Comparison of ENCODE assay signal across 14 mouse cellular contexts in the genomic region with DNA sequence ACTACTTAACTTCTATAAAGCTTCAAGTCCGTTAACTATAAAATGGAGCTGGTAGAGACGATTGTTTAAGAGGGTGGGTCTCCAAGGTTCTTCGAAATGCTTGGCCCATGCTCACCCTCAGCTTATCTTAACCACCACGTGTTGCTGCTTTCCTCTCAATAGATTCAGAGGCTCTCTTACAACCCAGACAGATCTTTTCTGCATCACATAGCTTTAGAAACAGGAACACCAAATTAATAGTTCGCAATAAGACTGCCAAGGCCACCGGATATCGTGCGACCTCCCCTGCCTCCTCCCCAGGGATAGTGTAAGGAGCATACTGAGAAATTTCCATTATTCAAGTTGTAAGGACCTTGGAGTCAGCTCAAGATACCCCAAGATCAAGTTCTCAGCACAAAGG.
DNase-seq lines count a peak whose midpoint lies in the region; ATAC-seq and TF ChIP-seq lines count a peak whose summit lies in the region.
"Had no signal": no experiment of that assay in that cellular context is flagged by ENCODE, and none has a peak within 500 bp of the region (broad histone marks: within the 10 kb centered on the region; RNA-seq: fewer than 3 reads in every experiment).

No protein-coding gene starts in this region.

- peak overlapping the region; percentile 63 for H3K27ac ChIP-seq in gastrocnemius, adult 2 months
- H3K27ac ChIP-seq in kidney, postnatal 0 days: no peak overlapping the region; the same call in 1 of the 2 replicates
- H3K27ac ChIP-seq in kidney, embryonic 16.5 days (ENCODE audit: low read length): no peak overlapping the region
- 0 out of 2 replicates have a peak overlapping the region, but pooled peaks have one; percentile 0 for H3K27ac ChIP-seq in limb, embryonic 13.5 days
- peak overlapping the region; percentile 86; the same call in 1 of the 2 replicates for H3K27ac ChIP-seq in liver, postnatal 0 days (ENCODE audit: low read depth)
- H3K27ac ChIP-seq: layer of hippocampus, adult 2 months; left cerebral cortex, adult 2 months had no signal

- no peak for ATAC-seq in kidney, postnatal 0 days (replicated peaks; ENCODE audit: low FRiP score, low read depth)
- ATAC-seq in kidney, embryonic 16.5 days (ENCODE audit: low FRiP score, low TSS enrichment): no peak
- ATAC-seq in limb, embryonic 13.5 days (ENCODE audit: low FRiP score, low read depth): no peak
- no peak for ATAC-seq in liver, postnatal 0 days
- ATAC-seq: forebrain, postnatal 0 days had no signal

- peaks cover 22% of the 10 kb centered on the region; the same call in 1 of the 2 replicates for H3K4me1 ChIP-seq in kidney, postnatal 0 days (replicated peaks; ENCODE audit: insufficient read depth, low read length)
- peaks cover 25% of the 10 kb centered on the region for H3K4me1 ChIP-seq in kidney, embryonic 16.5 days (ENCODE audit: insufficient read depth, low read length)
- H3K4me1 ChIP-seq in limb, embryonic 13.5 days: peaks cover 56% of the 10 kb centered on the region
- H3K4me1 ChIP-seq in liver, postnatal 0 days (ENCODE audit: insufficient read depth): peaks cover 43% of the 10 kb centered on the region

- H3K4me3 ChIP-seq in gastrocnemius, adult 2 months: no peak overlapping the region
- no peak overlapping the region for H3K4me3 ChIP-seq in kidney, postnatal 0 days (replicated peaks; ENCODE audit: low read depth, low read length)
- no peak overlapping the region for H3K4me3 ChIP-seq in kidney, embryonic 16.5 days (ENCODE audit: low read length)
- no peak overlapping the region for H3K4me3 ChIP-seq in limb, embryonic 13.5 days
- H3K4me3 ChIP-seq in liver, postnatal 0 days (ENCODE audit: low read depth, low read length): no peak overlapping the region
- H3K4me3 ChIP-seq: erythroblast, embryonic 14.5 days; layer of hippocampus, adult 2 months; left cerebral cortex, adult 2 months had no signal

- TF ChIP-seq EP300 in liver, postnatal 0 days (IDR thresholded peaks at IDR 0.05; ENCODE audit: low read depth): peak; percentile 67

- no peaks in the 10 kb centered on the region for H3K9me3 ChIP-seq in kidney, postnatal 0 days (replicated peaks; ENCODE audit: low read length)
- no peaks in the 10 kb centered on the region for H3K9me3 ChIP-seq in kidney, embryonic 16.5 days (ENCODE audit: low read length)
- no peaks in the 10 kb centered on the region for H3K9me3 ChIP-seq in limb, embryonic 13.5 days
- no peaks in the 10 kb centered on the region for H3K9me3 ChIP-seq in liver, postnatal 0 days (ENCODE audit: low read length)

- no peak for DNase-seq in gastrocnemius, adult 2 months
- no peak for DNase-seq in gastrocnemius, postnatal 25 days
- DNase-seq in kidney, postnatal 0 days (ENCODE audit: low spot score): peak; percentile 44
- DNase-seq in liver, postnatal 0 days: no peak
- no peak for DNase-seq in left cerebral cortex, postnatal 25 days (ENCODE audit: low spot score in 2 of 2)
- no peak for DNase-seq in layer of hippocampus, adult 11-12 months (ENCODE audit: low spot score)
- DNase-seq: cerebellum, postnatal 14 days; forebrain, postnatal 0 days had no signal

- H3K36me3 ChIP-seq in kidney, postnatal 0 days (ENCODE audit: insufficient read depth, low read length): no peaks in the 10 kb centered on the region
- H3K36me3 ChIP-seq in kidney, embryonic 16.5 days (ENCODE audit: insufficient read depth, low read length): no peaks in the 10 kb centered on the region
- H3K36me3 ChIP-seq in limb, embryonic 13.5 days: no peaks in the 10 kb centered on the region
- H3K36me3 ChIP-seq in liver, postnatal 0 days (replicated peaks; ENCODE audit: insufficient read depth, low read length): no peaks in the 10 kb centered on the region

- H3K4me2 ChIP-seq in kidney, postnatal 0 days (ENCODE audit: low read length): no peak overlapping the region
- H3K4me2 ChIP-seq in kidney, embryonic 16.5 days (replicated peaks; ENCODE audit: low read depth, low read length): no peak overlapping the region
- H3K4me2 ChIP-seq in limb, embryonic 13.5 days (replicated peaks): peak overlapping the region; percentile 31; the same call in 1 of the 2 replicates
- H3K4me2 ChIP-seq in liver, postnatal 0 days (ENCODE audit: low read depth, low read length): no peak overlapping the region
- H3K4me2 ChIP-seq: midbrain, embryonic 11.5 days had no signal

- intact Hi-C loops in gastrocnemius, adult 2 months (cut with DNase I): no loop called here
- intact Hi-C loops in left cerebral cortex, postnatal 25 days (cut with DNase I): no loop called here

- no peaks in the 10 kb centered on the region for H3K27me3 ChIP-seq in kidney, postnatal 0 days (ENCODE audit: insufficient read depth, low read length)
- H3K27me3 ChIP-seq in kidney, embryonic 16.5 days (ENCODE audit: insufficient read depth, low read length): no peaks in the 10 kb centered on the region
- H3K27me3 ChIP-seq in limb, embryonic 13.5 days: no peaks in the 10 kb centered on the region
- H3K27me3 ChIP-seq in liver, postnatal 0 days (ENCODE audit: insufficient read depth, low read length): no peaks in the 10 kb centered on the region

- H3K9ac ChIP-seq in kidney, postnatal 0 days (ENCODE audit: low read depth, low read length): no peak overlapping the region
- no peak overlapping the region for H3K9ac ChIP-seq in kidney, embryonic 16.5 days (replicated peaks; ENCODE audit: low read length)
- H3K9ac ChIP-seq in limb, embryonic 13.5 days: no peak overlapping the region
- no peak overlapping the region for H3K9ac ChIP-seq in liver, postnatal 0 days (replicated peaks)
- H3K9ac ChIP-seq: forebrain, postnatal 0 days had no signal

- WGBS in kidney, postnatal 0 days: 68% methylated on average over 8 of the region's 8 CpGs
- WGBS in kidney, embryonic 16.5 days: 69% methylated on average over 8 of the region's 8 CpGs
- WGBS in limb, embryonic 13.5 days: 48% methylated on average over 8 of the region's 8 CpGs
- WGBS in liver, postnatal 0 days (ENCODE audit: insufficient replicate concordance): 62% methylated on average over 8 of the region's 8 CpGs

- TF ChIP-seq CTCF in gastrocnemius, adult 2 months (IDR thresholded peaks at IDR 0.05): no peak
- no peak for TF ChIP-seq CTCF in kidney, postnatal 0 days (IDR thresholded peaks at IDR 0.05; ENCODE audit: low read depth)
- TF ChIP-seq CTCF in liver, postnatal 0 days (IDR thresholded peaks at IDR 0.05; ENCODE audit: low read depth): no peak

Comparison
In these comparisons a context has a peak if more than half of its experiments do, and no peak if none do; other contexts are left out.
1. H3K27ac ChIP-seq: peak in gastrocnemius, adult 2 months (single experiment), limb, embryonic 13.5 days (single experiment) and liver, postnatal 0 days (single experiment); none in kidney, postnatal 0 days (single experiment) and kidney, embryonic 16.5 days (single experiment).